Mouse (Mus musculus): ENCODE results near the gene Svop. TPM values are rescaled to one million over a fixed set of nuclear protein-coding genes. Genes with fewer than 3 reads are reported as not detected.
A peak's percentile ranks its signal among the peaks of the same experiment; 100 is the strongest.

The Svop gene
- polyA plus RNA-seq, 1 experiment = not detected

GRCm38 (mm10) chr5:114115030-114115429, 23.7 kb upstream of the Svop start:
- Histone ChIP-seq H3K27me3 (ENCODE audit: control insufficient read depth) (no peaks in the 10 kb centered on the region), H3K4me3 (replicated peaks) (no peak overlapping the region), H3K9me3 (ENCODE audit: control insufficient read depth, low read length) (no peaks in the 10 kb centered on the region), H3K36me3 (ENCODE audit: control insufficient read depth) (peaks cover 57% of the 10 kb centered on the region), H3K4me1 (ENCODE audit: control insufficient read depth) (no peaks in the 10 kb centered on the region; the same call in 1 of the 2 replicates)
- TF ChIP-seq GATA1 (IDR thresholded peaks at IDR 0.05; ENCODE audit: low read length) = no peak
- TF ChIP-seq TAL1 (IDR thresholded peaks at IDR 0.05; ENCODE audit: low read length) = no peak

- peaks cover 65% of the 10 kb centered on the region for H3K36me3 ChIP-seq (ENCODE audit: control insufficient read depth)
- peaks cover 3% of the 10 kb centered on the region; the same call in 1 of the 2 replicates for H3K9me3 ChIP-seq (ENCODE audit: control insufficient read depth, low read length)
- no peaks in the 10 kb centered on the region for H3K27me3 ChIP-seq (ENCODE audit: control insufficient read depth)
- TF ChIP-seq TAL1 (IDR thresholded peaks at IDR 0.05; ENCODE audit: low read length) = no peak
- TF ChIP-seq GATA1 (IDR thresholded peaks at IDR 0.05; ENCODE audit: low read length) = no peak
- no peaks in the 10 kb centered on the region; the same call in 1 of the 2 replicates for H3K4me1 ChIP-seq (ENCODE audit: control insufficient read depth)
- H3K4me3 ChIP-seq (replicated peaks) = no peak overlapping the region
Measured at GRCm38 (mm10) chr5:114113334-114113733, 22.0 kb upstream of the Svop start.

DNA sequence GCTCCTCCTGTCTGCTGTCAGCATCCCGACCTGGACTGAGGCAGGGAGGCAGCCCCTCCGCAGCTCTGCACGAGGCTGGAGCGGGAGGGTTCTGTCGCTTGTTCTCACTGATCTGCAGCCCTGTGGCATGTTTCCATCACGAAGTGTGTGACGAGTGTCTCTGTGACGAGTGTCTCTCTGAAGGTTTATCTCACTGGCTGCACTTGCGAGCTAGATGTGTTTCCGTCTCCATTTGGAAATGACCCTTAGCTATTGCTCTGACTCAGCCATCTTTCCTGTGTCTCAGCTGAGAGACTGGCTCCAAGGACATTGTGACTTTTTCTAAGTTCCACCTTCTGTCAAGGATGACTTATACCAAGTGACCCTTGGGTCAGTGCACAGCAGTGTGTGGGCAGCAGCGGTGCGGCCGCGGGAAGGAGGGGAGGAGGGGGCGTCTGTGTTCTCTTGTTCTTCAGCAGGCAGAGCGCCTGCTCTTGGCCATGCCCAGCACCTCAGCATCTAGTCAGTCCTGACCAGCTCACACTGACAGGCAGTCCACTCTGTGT, 15.1 kb upstream of the Svop start:
- Histone ChIP-seq H3K4me1 (ENCODE audit: control insufficient read depth) (no peaks in the 10 kb centered on the region), H3K27me3 (ENCODE audit: control insufficient read depth) (no peaks in the 10 kb centered on the region), H3K4me3 (replicated peaks) (no peak overlapping the region), H3K36me3 (ENCODE audit: control insufficient read depth) (peaks cover 66% of the 10 kb centered on the region), H3K9me3 (ENCODE audit: control insufficient read depth, low read length) (peaks cover 3% of the 10 kb centered on the region; the same call in 1 of the 2 replicates)
- TF ChIP-seq TAL1 (IDR thresholded peaks at IDR 0.05; ENCODE audit: low read length) = no peak
- no peak for TF ChIP-seq GATA1 (IDR thresholded peaks at IDR 0.05; ENCODE audit: low read length)

GRCm38 (mm10) chr5:114102807-114103206, 11.4 kb upstream of the Svop start:
- Histone ChIP-seq H3K36me3 (ENCODE audit: control insufficient read depth) (peaks cover 34% of the 10 kb centered on the region), H3K9me3 (ENCODE audit: control insufficient read depth, low read length) (no peaks in the 10 kb centered on the region), H3K4me1 (ENCODE audit: control insufficient read depth) (peaks cover 17% of the 10 kb centered on the region), H3K4me3 (replicated peaks) (no peak overlapping the region), H3K27me3 (ENCODE audit: control insufficient read depth) (peaks cover 17% of the 10 kb centered on the region)
- no peak for TF ChIP-seq GATA1 (IDR thresholded peaks at IDR 0.05; ENCODE audit: low read length)
- TF ChIP-seq TAL1 (IDR thresholded peaks at IDR 0.05; ENCODE audit: low read length) = no peak

- TF ChIP-seq TAL1 (IDR thresholded peaks at IDR 0.05; ENCODE audit: low read length) (no peak), GATA1 (IDR thresholded peaks at IDR 0.05; ENCODE audit: low read length) (no peak)
- Histone ChIP-seq H3K27me3 (ENCODE audit: control insufficient read depth) (peaks cover 19% of the 10 kb centered on the region), H3K4me3 (replicated peaks) (no peak overlapping the region), H3K36me3 (ENCODE audit: control insufficient read depth) (peaks cover 28% of the 10 kb centered on the region), H3K4me1 (ENCODE audit: control insufficient read depth) (peaks cover 17% of the 10 kb centered on the region), H3K9me3 (ENCODE audit: control insufficient read depth, low read length) (no peaks in the 10 kb centered on the region)
Measured at GRCm38 (mm10) chr5:114101873-114102272, 10.5 kb upstream of the Svop start.

DNA sequence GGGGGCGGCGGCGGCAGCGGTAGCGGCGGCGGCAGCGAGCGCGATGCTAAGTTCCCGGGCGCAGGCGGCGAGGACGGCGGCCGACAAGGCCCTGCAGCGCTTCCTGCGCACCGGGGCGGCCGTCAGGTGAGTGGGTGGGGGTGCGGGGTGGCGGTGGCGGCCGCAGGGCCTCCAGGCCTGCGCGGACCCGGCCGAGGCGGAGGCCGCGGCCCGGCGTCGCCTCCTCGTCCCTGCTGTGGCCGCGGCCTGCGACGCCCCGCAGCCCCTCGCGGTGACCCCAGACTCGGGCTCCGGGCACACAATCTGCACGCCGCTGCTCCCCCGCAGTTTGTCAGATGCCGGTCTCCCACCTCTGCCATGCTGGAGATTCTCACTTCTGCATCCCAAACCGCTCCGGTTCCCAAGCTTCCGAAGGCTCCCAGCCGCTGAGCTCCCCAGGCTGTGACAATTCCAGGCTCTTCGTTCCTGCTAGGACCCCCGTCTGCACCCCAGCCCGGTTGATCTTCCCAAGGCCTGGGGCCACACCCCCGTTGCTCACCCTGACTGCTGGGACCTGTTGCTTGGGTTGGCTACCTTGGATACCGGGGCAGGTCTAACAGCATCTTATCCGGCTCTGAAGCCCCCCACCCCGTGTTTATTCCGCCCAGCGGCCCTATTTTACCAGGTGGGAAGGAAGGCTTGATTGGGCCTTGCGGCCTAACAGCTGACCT, 9.2 kb upstream of the Svop start:
- H3K27me3 ChIP-seq (ENCODE audit: control insufficient read depth) = peaks cover 19% of the 10 kb centered on the region
- peaks cover 15% of the 10 kb centered on the region for H3K36me3 ChIP-seq (ENCODE audit: control insufficient read depth)
- peaks cover 17% of the 10 kb centered on the region for H3K4me1 ChIP-seq (ENCODE audit: control insufficient read depth)
- H3K4me3 ChIP-seq (replicated peaks) = peak overlapping the region; percentile 71
- H3K9me3 ChIP-seq (ENCODE audit: control insufficient read depth, low read length) = no peaks in the 10 kb centered on the region
- no peak for TF ChIP-seq TAL1 (IDR thresholded peaks at IDR 0.05; ENCODE audit: low read length)
- TF ChIP-seq GATA1 (IDR thresholded peaks at IDR 0.05; ENCODE audit: low read length) = no peak

GRCm38 (mm10) chr5:114099709-114100389, 8.5 kb upstream of the Svop start:
- Histone ChIP-seq H3K36me3 (ENCODE audit: control insufficient read depth) (peaks cover 9% of the 10 kb centered on the region), H3K9me3 (ENCODE audit: control insufficient read depth, low read length) (no peaks in the 10 kb centered on the region), H3K27me3 (ENCODE audit: control insufficient read depth) (peaks cover 22% of the 10 kb centered on the region), H3K4me3 (replicated peaks) (peak overlapping the region; percentile 71), H3K4me1 (ENCODE audit: control insufficient read depth) (peaks cover 17% of the 10 kb centered on the region)
- TF ChIP-seq GATA1 (IDR thresholded peaks at IDR 0.05; ENCODE audit: low read length) = no peak
- no peak for TF ChIP-seq TAL1 (IDR thresholded peaks at IDR 0.05; ENCODE audit: low read length)

DNA sequence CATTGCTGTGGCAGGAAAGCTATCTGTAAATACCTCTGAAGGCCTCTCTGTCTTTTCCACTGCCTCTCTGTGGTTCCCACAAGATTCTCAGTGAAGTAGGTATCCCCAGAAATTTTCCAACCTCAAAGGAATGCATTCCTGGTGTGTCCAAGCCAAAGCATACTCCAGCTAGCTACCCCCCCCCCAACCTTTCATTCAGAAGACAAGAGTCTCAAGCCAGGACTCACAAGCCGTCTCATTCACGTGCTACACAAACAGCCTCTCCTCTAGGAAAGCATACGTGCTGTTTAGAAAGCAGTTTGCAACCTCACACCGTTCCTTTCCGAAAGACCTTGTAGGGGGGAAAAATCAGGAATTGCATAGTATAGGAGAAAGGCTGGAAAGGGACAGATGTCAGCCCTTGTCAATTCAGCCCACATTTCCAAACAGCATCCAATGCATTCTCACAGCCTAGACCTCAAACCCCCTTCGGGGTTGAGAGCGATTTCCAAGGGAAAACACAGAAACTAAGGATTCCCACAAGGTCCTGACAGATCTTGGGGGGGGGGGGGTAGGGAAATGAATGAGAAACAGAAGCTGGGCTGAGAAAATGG, 853 bp downstream of the Svop start:
- H3K9me3 ChIP-seq (ENCODE audit: control insufficient read depth, low read length) = no peaks in the 10 kb centered on the region
- TF ChIP-seq TAL1 (IDR thresholded peaks at IDR 0.05; ENCODE audit: low read length) = no peak
- no peak for TF ChIP-seq GATA1 (IDR thresholded peaks at IDR 0.05; ENCODE audit: low read length)
- no peak overlapping the region for H3K4me3 ChIP-seq (replicated peaks)
- H3K4me1 ChIP-seq (ENCODE audit: control insufficient read depth) = no peaks in the 10 kb centered on the region
- H3K27me3 ChIP-seq (ENCODE audit: control insufficient read depth) = peaks cover 24% of the 10 kb centered on the region
- no peaks in the 10 kb centered on the region for H3K36me3 ChIP-seq (ENCODE audit: control insufficient read depth)

All from erythroblast, embryonic 14.5 days (primary cell).